27 mouse cellular contexts compared by ENCODE assay signal in the genomic region with DNA sequence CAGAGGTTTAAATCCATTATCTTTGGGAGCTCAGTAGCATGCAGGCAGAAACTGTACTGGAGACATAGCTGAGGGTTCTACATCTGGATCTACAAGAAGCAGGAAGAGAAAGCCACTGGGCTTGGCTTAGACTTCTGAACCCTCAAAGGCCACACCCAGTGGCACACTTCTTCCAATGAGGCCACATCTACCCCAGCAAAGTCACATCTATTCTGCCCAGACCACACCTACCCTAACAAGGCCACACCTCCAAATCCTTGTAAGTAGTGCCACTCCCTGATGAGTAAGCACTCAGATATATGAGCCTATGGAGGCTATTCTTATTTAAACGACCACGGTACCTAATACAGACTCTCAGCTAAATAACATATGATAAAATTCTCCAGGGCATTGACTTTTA.
DNase-seq lines count a peak whose midpoint lies in the region; ATAC-seq and TF ChIP-seq lines count a peak whose summit lies in the region.
"Had no signal": no experiment of that assay in that cellular context is flagged by ENCODE, and none has a peak within 500 bp of the region (broad histone marks: within the 10 kb centered on the region; RNA-seq: fewer than 3 reads in every experiment).

No protein-coding gene starts in this region.

- no peak overlapping the region for H3K27ac ChIP-seq in stomach, embryonic 14.5 days (ENCODE audit: low read length)
- H3K27ac ChIP-seq in stomach, postnatal 0 days (replicated peaks), result no peak overlapping the region
- no peak overlapping the region for H3K27ac ChIP-seq in hindbrain, embryonic 12.5 days
- H3K27ac ChIP-seq: embryonic facial prominence, embryonic 10.5 days; embryonic facial prominence, embryonic 13.5 days; forebrain, embryonic 13.5 days; hindbrain, embryonic 13.5 days had no signal

- no peak overlapping the region for H3K4me2 ChIP-seq in stomach, embryonic 14.5 days (replicated peaks; ENCODE audit: low read depth, low read length)
- H3K4me2 ChIP-seq in stomach, postnatal 0 days (replicated peaks; ENCODE audit: low read depth), result no peak overlapping the region
- no peak overlapping the region for H3K4me2 ChIP-seq in hindbrain, embryonic 12.5 days (replicated peaks)
- H3K4me2 ChIP-seq: embryonic facial prominence, embryonic 13.5 days; forebrain, embryonic 13.5 days; heart, embryonic 11.5 days; hindbrain, embryonic 13.5 days had no signal

- H3K9ac ChIP-seq in stomach, embryonic 14.5 days (replicated peaks; ENCODE audit: low read depth, low read length), result no peak overlapping the region
- H3K9ac ChIP-seq in stomach, postnatal 0 days (ENCODE audit: low read length), result no peak overlapping the region
- H3K9ac ChIP-seq in hindbrain, embryonic 12.5 days, result no peak overlapping the region
- H3K9ac ChIP-seq: embryonic facial prominence, embryonic 13.5 days; forebrain, embryonic 13.5 days; hindbrain, embryonic 13.5 days had no signal

- no peaks in the 10 kb centered on the region for H3K27me3 ChIP-seq in stomach, embryonic 14.5 days (ENCODE audit: control insufficient read depth, insufficient read depth, low read length)
- H3K27me3 ChIP-seq in stomach, postnatal 0 days (ENCODE audit: control insufficient read depth, insufficient read depth, low read length), result no peaks in the 10 kb centered on the region
- H3K27me3 ChIP-seq in hindbrain, embryonic 12.5 days, result no peaks in the 10 kb centered on the region
- H3K27me3 ChIP-seq: embryonic facial prominence, embryonic 13.5 days; forebrain, embryonic 13.5 days; hindbrain, embryonic 13.5 days; Patski had no signal

- 83% methylated on average over 2 of the region's 2 CpGs for WGBS in stomach, embryonic 14.5 days
- 78% methylated on average over 2 of the region's 2 CpGs for WGBS in stomach, postnatal 0 days
- 91% methylated on average over 2 of the region's 2 CpGs for WGBS in hindbrain, embryonic 12.5 days

- H3K36me3 ChIP-seq in stomach, embryonic 14.5 days (ENCODE audit: control insufficient read depth, insufficient read depth, low read length), result no peaks in the 10 kb centered on the region
- no peaks in the 10 kb centered on the region for H3K36me3 ChIP-seq in stomach, postnatal 0 days (ENCODE audit: control insufficient read depth, insufficient read depth, low read length)
- H3K36me3 ChIP-seq in hindbrain, embryonic 12.5 days, result no peaks in the 10 kb centered on the region
- H3K36me3 ChIP-seq: embryonic facial prominence, embryonic 10.5 days; embryonic facial prominence, embryonic 13.5 days; hindbrain, embryonic 13.5 days had no signal

- no peak overlapping the region for H3K4me3 ChIP-seq in stomach, embryonic 14.5 days (ENCODE audit: low read depth, low read length)
- H3K4me3 ChIP-seq in stomach, postnatal 0 days (ENCODE audit: low read depth, low read length), result no peak overlapping the region
- H3K4me3 ChIP-seq in hindbrain, embryonic 12.5 days, result no peak overlapping the region
- H3K4me3 ChIP-seq: embryonic facial prominence, embryonic 10.5 days; embryonic facial prominence, embryonic 13.5 days; erythroblast, embryonic 14.5 days; forebrain, embryonic 13.5 days; hindbrain, embryonic 13.5 days had no signal

- DNase-seq in stomach, postnatal 0 days (ENCODE audit: low spot score), result no peak
- DNase-seq in 416B (ENCODE audit: low read depth) (peak; percentile 3), R1 (ENCODE audit: low read depth, low spot score) (peak; percentile 30)
- DNase-seq in layer of hippocampus, postnatal 25 days (ENCODE audit: extremely low spot score in 1 of 2, low spot score in 1 of 2), result no peak
- DNase-seq in cerebellum, adult 11-12 months, result no peak
- DNase-seq: adrenal gland, adult 2 months; adrenal gland, postnatal 14 days; cerebellum, adult 11 months; cerebellum, adult 8-10 months; cerebellum, postnatal 10 days; cerebellum, postnatal 36 days; embryo, embryonic 11 days; gastrocnemius, postnatal 10 days; gastrocnemius, postnatal 36 days; kidney, adult 11 months had no signal

- no peaks in the 10 kb centered on the region for H3K9me3 ChIP-seq in stomach, embryonic 14.5 days (ENCODE audit: control insufficient read depth, low read depth, low read length)
- no peaks in the 10 kb centered on the region for H3K9me3 ChIP-seq in stomach, postnatal 0 days (ENCODE audit: control insufficient read depth, low read length)
- H3K9me3 ChIP-seq in hindbrain, embryonic 12.5 days (replicated peaks), result no peaks in the 10 kb centered on the region
- H3K9me3 ChIP-seq: embryonic facial prominence, embryonic 10.5 days; embryonic facial prominence, embryonic 13.5 days; forebrain, embryonic 13.5 days; hindbrain, embryonic 13.5 days had no signal

- no peaks in the 10 kb centered on the region for H3K4me1 ChIP-seq in stomach, embryonic 14.5 days (ENCODE audit: control insufficient read depth, insufficient read depth, low read length)
- no peaks in the 10 kb centered on the region for H3K4me1 ChIP-seq in stomach, postnatal 0 days (replicated peaks; ENCODE audit: control insufficient read depth, insufficient read depth)
- no peaks in the 10 kb centered on the region for H3K4me1 ChIP-seq in hindbrain, embryonic 12.5 days
- H3K4me1 ChIP-seq: embryonic facial prominence, embryonic 10.5 days; embryonic facial prominence, embryonic 13.5 days; forebrain, embryonic 13.5 days; hindbrain, embryonic 13.5 days had no signal

- no peak for TF ChIP-seq CTCF in stomach, postnatal 0 days (IDR thresholded peaks at IDR 0.05; ENCODE audit: low read depth)

- peak; percentile 18; the same call in 1 of the 2 replicates for ATAC-seq in stomach, embryonic 14.5 days (ENCODE audit: insufficient number of reproducible peaks, insufficient read depth, low FRiP score, low read depth)
- no peak for ATAC-seq in stomach, postnatal 0 days (ENCODE audit: low FRiP score, low TSS enrichment)
- ATAC-seq in hindbrain, embryonic 12.5 days (ENCODE audit: low FRiP score), result no peak
- ATAC-seq: CD4-positive, CD25-positive, alpha-beta regulatory T cell, adult 4 months; forebrain, embryonic 13.5 days; forebrain, embryonic 16.5 days; hindbrain, embryonic 16.5 days; Patski had no signal

- TF ChIP-seq EP300 in stomach, postnatal 0 days (optimal IDR thresholded peaks at IDR 0.05), result no peak

Comparison
In these comparisons a context has a peak if more than half of its experiments do, and no peak if none do; other contexts are left out.
1. DNase-seq: peak in 416B (single experiment) and R1 (single experiment); none in stomach, postnatal 0 days (single experiment), layer of hippocampus, postnatal 25 days (0 of 2) and cerebellum, adult 11-12 months (single experiment).